Mouse (Mus musculus): Measurements from ENCODE around the gene Bnip2. TPM values are rescaled to one million over a fixed set of nuclear protein-coding genes. Genes with fewer than 3 reads are reported as not detected.
"Not testable (repeated sequence)": the region's sequence is repeated elsewhere in the genome, so short reads cannot be mapped to it uniquely, and the experiment has no call there.

Gene Bnip2
- total RNA-seq, 2 experiments from 2014 or later, result 67.1 to 67.3 TPM

GRCm38 (mm10) chr9:70007506-70008248, 18.4 kb downstream of the Bnip2 start:
- intact Hi-C loops (cut with DNase I; ENCODE audit: low total_unique reads), result no loop called here
- DNase-seq, result no peak

- intact Hi-C loops (cut with DNase I; ENCODE audit: low total_unique reads), result no loop called here
- no peak for DNase-seq
Observed at GRCm38 (mm10) chr9:70009754-70010304, 20.6 kb downstream of the Bnip2 start.

- intact Hi-C loops (cut with DNase I; ENCODE audit: low total_unique reads), result no loop called here
- no peak for DNase-seq
Observed at GRCm38 (mm10) chr9:70010781-70011473, 21.7 kb downstream of the Bnip2 start.

- intact Hi-C loops (cut with DNase I; ENCODE audit: low total_unique reads), result no loop called here
- DNase-seq, result no peak
Observed at GRCm38 (mm10) chr9:70011537-70012407, 22.5 kb downstream of the Bnip2 start.

- DNase-seq, result peak; percentile 94
- intact Hi-C loops (cut with DNase I; ENCODE audit: low total_unique reads), result no loop called here
Observed at GRCm38 (mm10) chr9:70012408-70012901, 23.2 kb downstream of the Bnip2 start, which contains the start of gene Gtf2a2. Gene Gtf2a2, plus strand, starts transcription at chr9:70012550.

- intact Hi-C loops (cut with DNase I; ENCODE audit: low total_unique reads), result no loop called here
Observed at GRCm38 (mm10) chr9:70015632-70016031, 26.4 kb downstream of the Bnip2 start.

GRCm38 (mm10) chr9:70018879-70019278, 29.6 kb downstream of the Bnip2 start:
- DNase-seq, result no peak
- intact Hi-C loops (cut with DNase I; ENCODE audit: low total_unique reads), result no loop called here

More at GRCm38 (mm10) chr9:70015632-70016031, 26.4 kb downstream of the Bnip2 start:
- DNase-seq, result no peak

GRCm38 (mm10) chr9:70021610-70022009, 32.3 kb downstream of the Bnip2 start:
- DNase-seq, result no peak
- intact Hi-C loops (cut with DNase I; ENCODE audit: low total_unique reads), result loop anchor here (2.0 kb wide), 1 partner anchor 55 kb away; no protein-coding TSS in a partner anchor

GRCm38 (mm10) chr9:70022083-70022482, 32.8 kb downstream of the Bnip2 start:
- DNase-seq, result no peak
- intact Hi-C loops (cut with DNase I; ENCODE audit: low total_unique reads), result loop anchor here (2.0 kb wide), 1 partner anchor 55 kb away; no protein-coding TSS in a partner anchor

GRCm38 (mm10) chr9:70023615-70024014, 34.3 kb downstream of the Bnip2 start:
- not testable (repeated sequence) for DNase-seq
- intact Hi-C loops (cut with DNase I; ENCODE audit: low total_unique reads), result loop anchor here (2.0 kb wide), 1 partner anchor 53 kb away; no protein-coding TSS in a partner anchor

- no peak for DNase-seq
- intact Hi-C loops (cut with DNase I; ENCODE audit: low total_unique reads), result no loop called here
Observed at GRCm38 (mm10) chr9:70024648-70025047, 35.4 kb downstream of the Bnip2 start.

- DNase-seq, result no peak
- intact Hi-C loops (cut with DNase I; ENCODE audit: low total_unique reads), result no loop called here
Observed at GRCm38 (mm10) chr9:70025365-70026012, 36.2 kb downstream of the Bnip2 start.

- intact Hi-C loops (cut with DNase I; ENCODE audit: low total_unique reads), result no loop called here
- no peak for DNase-seq
Observed at GRCm38 (mm10) chr9:70032167-70032566, 42.9 kb downstream of the Bnip2 start.

- no peak for DNase-seq
- intact Hi-C loops (cut with DNase I; ENCODE audit: low total_unique reads), result no loop called here
Observed at GRCm38 (mm10) chr9:70033056-70033455, 43.8 kb downstream of the Bnip2 start.

GRCm38 (mm10) chr9:70034702-70035101, 45.4 kb downstream of the Bnip2 start:
- intact Hi-C loops (cut with DNase I; ENCODE audit: low total_unique reads), result no loop called here
- DNase-seq, result no peak

GRCm38 (mm10) chr9:70036646-70037045, 47.4 kb downstream of the Bnip2 start:
- no peak for DNase-seq
- intact Hi-C loops (cut with DNase I; ENCODE audit: low total_unique reads), result no loop called here

- no peak for DNase-seq
- intact Hi-C loops (cut with DNase I; ENCODE audit: low total_unique reads), result no loop called here
Observed at GRCm38 (mm10) chr9:70037988-70038387, 48.7 kb downstream of the Bnip2 start, which contains the start of gene Gcnt3. Gene Gcnt3, minus strand, starts transcription at chr9:70038088.

- intact Hi-C loops (cut with DNase I; ENCODE audit: low total_unique reads), result no loop called here
- no peak for DNase-seq
Observed at GRCm38 (mm10) chr9:70039597-70040385, 50.5 kb downstream of the Bnip2 start.
